Mouse (Mus musculus) heart, postnatal 0 days (tissue): Measurements from ENCODE around the gene Casp3. TPM values are rescaled to one million over a fixed set of nuclear protein-coding genes. Genes with fewer than 3 reads are reported as not detected.

Experiments
- ATAC-seq: fragments of 200-750 bp; cut with Nextera tagmentation; 2 replicates; pipeline ENCODE4 v1.8.0; 2017; ENCODE audit warnings: low read depth, moderate number of reproducible peaks, moderate library complexity; ENCODE audit not compliant: insufficient read depth
- DNase-seq: peaks from one replicate; pipeline ENCODE4 v3.0.0-alpha.2; 2016; ENCODE audit warnings: low spot score
- H3K27ac ChIP-seq: fragments of 300-500 bp; sonication (generic); 2 replicates; pipeline ENCODE4 v1.5.1; 2014; ENCODE audit warnings: low read depth, mild to moderate bottlenecking
- H3K27me3 ChIP-seq: fragments of 300-500 bp; sonication (generic); 2 replicates; pipeline ENCODE4 v1.6.1; 2014; ENCODE audit warnings: low read length, mixed read lengths; ENCODE audit not compliant: control insufficient read depth, insufficient read depth
- H3K36me3 ChIP-seq: fragments of 300-500 bp; sonication (generic); replicated peaks from 2 replicates; pipeline ENCODE4 v1.6.1; 2014; ENCODE audit warnings: low read length, mixed read lengths; ENCODE audit not compliant: control insufficient read depth, insufficient read depth
- H3K4me1 ChIP-seq: fragments of 300-500 bp; sonication (generic); 2 replicates; pipeline ENCODE4 v1.6.1; 2014; ENCODE audit warnings: antibody characterized with exemption; ENCODE audit not compliant: control insufficient read depth, insufficient read depth
- H3K4me2 ChIP-seq: fragments of 300-500 bp; sonication (generic); 2 replicates; pipeline ENCODE4 v1.6.1; 2014; ENCODE audit warnings: low read depth, mild to moderate bottlenecking, low read length, moderate library complexity
- H3K4me3 ChIP-seq: fragments of 300-500 bp; sonication (generic); 2 replicates; pipeline ENCODE4 v1.5.1; 2014; ENCODE audit warnings: low read depth, low read length
- H3K9ac ChIP-seq: fragments of 300-500 bp; sonication (generic); replicated peaks from 2 replicates; pipeline ENCODE4 v1.6.1; 2014; ENCODE audit warnings: low read depth, low read length, mixed read lengths
- H3K9me3 ChIP-seq: fragments of 300-500 bp; sonication (generic); replicated peaks from 2 replicates; pipeline ENCODE4 v1.6.1; 2016; ENCODE audit warnings: low read length; ENCODE audit not compliant: control insufficient read depth
- CTCF ChIP-seq: IDR thresholded peaks from 2 replicates; pipeline ENCODE4 v1.5.1; 2016; ENCODE audit warnings: antibody characterized with exemption, control low read depth, low read depth
- EP300 ChIP-seq: IDR thresholded peaks from 2 replicates; pipeline ENCODE4 v1.6.1; 2016; ENCODE audit warnings: antibody characterized with exemption, low read depth
- WGBS: fragments of 180-500 bp; shearing (Covaris S2); extraction: QIAGEN DNeasy Blood & Tissue Kit; methylation state at CpG from one replicate; pipeline ENCODE4 v1.1.7; 2014; 5-methylcytosine and 5-hydroxymethylcytosine counted together
- polyA plus RNA-seq: library from polyadenylated mRNA; unstranded; fragments of >200 nt; fragmentation: Nextera tagmentation; extraction: Ambion mirVana; gene quantifications from 2 replicates; pipeline ENCODE4 v1.2.1, GENCODE M21; 2015
- total RNA-seq: library from RNA; depleted of rRNA; stranded (reverse); fragments of >200 nt; gene quantifications from 2 replicates; pipeline ENCODE4 v1.2.3, GENCODE M21; 2014; ENCODE audit warnings: low replicate concordance; rRNA removed

Gene Casp3
- total and polyA plus RNA-seq, 2 experiments from 2014 or later = 11.8 to 28.6 TPM

- Histone ChIP-seq H3K4me1 (no peaks in the 10 kb centered on the region), H3K9me3 (no peaks in the 10 kb centered on the region), H3K27me3 (no peaks in the 10 kb centered on the region), H3K4me2 (peak overlapping the region; percentile 63), H3K36me3 (no peaks in the 10 kb centered on the region), H3K4me3 (peak overlapping the region; percentile 56), H3K9ac (peak overlapping the region; percentile 69), H3K27ac (peak overlapping the region; percentile 82)
- under 1% methylated on average over 19 of the region's 19 CpGs for WGBS
- DNase-seq (peak; percentile 94), ATAC-seq (peak; percentile 100)
- TF ChIP-seq CTCF = peak; percentile 45
- no peak for TF ChIP-seq EP300
These were observed 69.7 kb downstream of the Casp3 start for GRCm38 (mm10) chr8:46686664-46687336.

Other genes with a start within 250 kb of the Casp3 start
- gene Acsl1, start 146.3 kb upstream of the Casp3 start, total RNA-seq = 275 and 297 TPM in 2 replicates
- gene Acsl1, start 146.3 kb upstream of the Casp3 start, polyA plus RNA-seq = 271 and 291 TPM in 2 replicates
- 1.1 and 2.4 TPM in 2 replicates for gene Cenpu, start 65.3 kb upstream of the Casp3 start, total RNA-seq
- gene Cenpu, start 65.3 kb upstream of the Casp3 start, polyA plus RNA-seq = 4.3 and 5.3 TPM in 2 replicates
- gene Primpol, start 79 bp upstream of the Casp3 start, total RNA-seq = 1.7 and 2.9 TPM in 2 replicates
- gene Primpol, start 79 bp upstream of the Casp3 start, polyA plus RNA-seq = 3.4 and 4.3 TPM in 2 replicates
- gene Irf2, start 122.4 kb downstream of the Casp3 start, total RNA-seq = 3.5 and 4.6 TPM in 2 replicates
- gene Irf2, start 122.4 kb downstream of the Casp3 start, polyA plus RNA-seq = 22.2 and 22.5 TPM in 2 replicates